Comparison of ENCODE assay signal across 24 mouse cellular contexts in genomic region chr13:89170040-89170439, GRCm38 (mm10).
"Had no signal": no experiment of that assay in that cellular context is flagged by ENCODE, and none has a peak within 500 bp of the region (broad histone marks: within the 10 kb centered on the region; RNA-seq: fewer than 3 reads in every experiment).

No protein-coding gene starts in this region.

- ATAC-seq: forebrain, embryonic 16.5 days; hindbrain, embryonic 16.5 days; intestine, embryonic 16.5 days had no signal

- H3K36me3 ChIP-seq: heart, embryonic 10.5 days; heart, embryonic 12.5 days; hindbrain, embryonic 12.5 days; kidney, embryonic 15.5 days; limb, embryonic 13.5 days; limb, embryonic 15.5 days had no signal

- H3K4me1 ChIP-seq: heart, embryonic 10.5 days; hindbrain, embryonic 12.5 days; kidney, embryonic 15.5 days; limb, embryonic 13.5 days; limb, embryonic 15.5 days had no signal

- H3K27me3 ChIP-seq: heart, embryonic 12.5 days; hindbrain, embryonic 12.5 days; kidney, embryonic 15.5 days; limb, embryonic 13.5 days; limb, embryonic 15.5 days had no signal

- H3K9ac ChIP-seq: heart, embryonic 12.5 days; hindbrain, embryonic 12.5 days; kidney, embryonic 15.5 days; limb, embryonic 13.5 days; limb, embryonic 15.5 days had no signal

- H3K9me3 ChIP-seq: heart, embryonic 10.5 days; heart, embryonic 12.5 days; hindbrain, embryonic 12.5 days; kidney, embryonic 15.5 days; limb, embryonic 13.5 days; limb, embryonic 15.5 days had no signal

- DNase-seq: gastrocnemius, adult 2 months; gastrocnemius, postnatal 10 days; gastrocnemius, postnatal 25 days; heart, adult 18-20 months; heart, postnatal 10 days; heart, postnatal 36 days; kidney, adult 11 months; kidney, adult 2 months; kidney, adult 9 months; kidney, postnatal 14 days; kidney, postnatal 36 days; layer of hippocampus, adult 9-11 months; layer of hippocampus, postnatal 36 days; left cerebral cortex, postnatal 4 days had no signal

- H3K4me2 ChIP-seq: heart, embryonic 12.5 days; hindbrain, embryonic 12.5 days; kidney, embryonic 15.5 days; limb, embryonic 13.5 days; limb, embryonic 15.5 days had no signal

- H3K4me3 ChIP-seq: gastrocnemius, adult 2 months; heart, embryonic 10.5 days; heart, embryonic 12.5 days; hindbrain, embryonic 12.5 days; kidney, embryonic 15.5 days; limb, embryonic 13.5 days; limb, embryonic 15.5 days had no signal

- H3K27ac ChIP-seq: gastrocnemius, adult 2 months; heart, embryonic 10.5 days; hindbrain, embryonic 12.5 days; kidney, embryonic 15.5 days; kidney, postnatal 0 days; limb, embryonic 13.5 days; limb, embryonic 15.5 days had no signal
